Mouse (Mus musculus) kidney, adult 2 months (tissue): ENCODE data around the gene Arrb1. TPM values are rescaled to one million over a fixed set of nuclear protein-coding genes. Genes with fewer than 3 reads are reported as not detected.

ENCODE experiments used
- DNase-seq: peaks from one replicate; pipeline ENCODE4 v3.0.0; 2021
- H3K27ac ChIP-seq: fragments of 200-500 bp; 2 replicates; pipeline ENCODE4 v1.5.1; 2012; ENCODE audit warnings: low read depth, low read length, control low read depth, inconsistent platforms; ENCODE audit not compliant: insufficient read depth
- H3K27me3 ChIP-seq: fragments of 200-500 bp; replicated peaks from 2 replicates; pipeline ENCODE4 v1.6.1; 2012; ENCODE audit warnings: mild to moderate bottlenecking, moderate library complexity, low read length, inconsistent platforms; ENCODE audit not compliant: control insufficient read depth, insufficient read depth
- H3K36me3 ChIP-seq: fragments of 200-500 bp; 2 replicates; pipeline ENCODE4 v1.6.1; 2012; ENCODE audit warnings: mild to moderate bottlenecking, moderate library complexity, low read length, inconsistent platforms; ENCODE audit not compliant: control insufficient read depth, insufficient read depth
- H3K4me1 ChIP-seq: fragments of 200-500 bp; 2 replicates; pipeline ENCODE4 v1.6.1; 2011; ENCODE audit warnings: low read length; ENCODE audit not compliant: control insufficient read depth, insufficient read depth
- H3K4me3 ChIP-seq: fragments of 200-500 bp; 2 replicates; pipeline ENCODE4 v1.5.1; 2011; ENCODE audit warnings: mild to moderate bottlenecking, low read depth, low read length, control low read depth; ENCODE audit not compliant: insufficient read depth
- CTCF ChIP-seq: fragments of 200-500 bp; conservative IDR thresholded peaks from 2 replicates; pipeline ENCODE4 v1.5.1; 2011; ENCODE audit warnings: low read depth, mild to moderate bottlenecking, control low read depth, low read length, moderate library complexity, mixed read lengths; ENCODE audit not compliant: insufficient read depth, insufficient read length
- POLR2A ChIP-seq: fragments of 200-500 bp; IDR thresholded peaks from one replicate; pipeline ENCODE4 v1.6.1; 2011; ENCODE audit warnings: low read depth, low read length, control low read depth
- WGBS: fragments of 180-500 bp; shearing (Covaris S2); methylation state at CpG from one replicate; pipeline ENCODE4 v1.1.7; 2018; 5-methylcytosine and 5-hydroxymethylcytosine counted together
- polyA plus RNA-seq: library from polyadenylated mRNA; depleted of rRNA; stranded (reverse); fragments of >200 nt; gene quantifications from 2 replicates; pipeline ENCODE4 v1.2.3, GENCODE M21; 2012

The Arrb1 gene
- polyA plus RNA-seq, 1 experiment = 47.1 TPM

DNA sequence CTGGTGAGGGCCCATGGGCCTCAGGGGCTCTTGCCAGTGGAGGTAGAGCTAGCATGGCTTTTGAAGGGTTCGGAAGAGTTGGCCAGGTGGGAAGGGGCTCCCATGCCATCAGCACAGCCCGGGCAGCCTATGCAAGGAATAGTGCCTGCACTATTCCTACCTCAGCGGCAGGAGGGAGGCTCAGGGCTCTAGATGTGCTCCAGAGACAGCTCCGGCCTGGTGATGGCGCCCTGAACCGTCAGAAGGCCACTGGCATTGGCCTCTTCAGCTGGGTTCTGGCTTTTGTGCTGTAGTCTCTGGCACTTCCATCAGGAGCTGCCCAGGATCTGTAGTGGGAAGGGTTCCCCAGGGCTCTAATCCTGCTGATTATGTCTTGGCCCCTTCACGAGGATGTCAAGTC is 28.0 kb downstream of the Arrb1 start:
- 80% methylated on average over 7 of the region's 7 CpGs for WGBS
- Histone ChIP-seq H3K4me3 (no peak overlapping the region), H3K27me3 (no peaks in the 10 kb centered on the region), H3K27ac (no peak overlapping the region), H3K36me3 (no peaks in the 10 kb centered on the region), H3K4me1 (no peaks in the 10 kb centered on the region)
- DNase-seq = no peak
- no peak for TF ChIP-seq POLR2A
- 0 out of 2 replicates have a peak, but pooled peaks have one; percentile 3 for TF ChIP-seq CTCF

GRCm38 (mm10) chr7:99565325-99565881 is 30.1 kb downstream of the Arrb1 start:
- no peak for TF ChIP-seq POLR2A
- TF ChIP-seq CTCF = no peak
- Histone ChIP-seq H3K27ac (no peak overlapping the region), H3K36me3 (no peaks in the 10 kb centered on the region), H3K27me3 (no peaks in the 10 kb centered on the region), H3K4me1 (no peaks in the 10 kb centered on the region; the same call in 1 of the 2 replicates), H3K4me3 (no peak overlapping the region)
- peak; percentile 54 for DNase-seq
- 43% methylated on average over 8 of the region's 8 CpGs for WGBS

DNA sequence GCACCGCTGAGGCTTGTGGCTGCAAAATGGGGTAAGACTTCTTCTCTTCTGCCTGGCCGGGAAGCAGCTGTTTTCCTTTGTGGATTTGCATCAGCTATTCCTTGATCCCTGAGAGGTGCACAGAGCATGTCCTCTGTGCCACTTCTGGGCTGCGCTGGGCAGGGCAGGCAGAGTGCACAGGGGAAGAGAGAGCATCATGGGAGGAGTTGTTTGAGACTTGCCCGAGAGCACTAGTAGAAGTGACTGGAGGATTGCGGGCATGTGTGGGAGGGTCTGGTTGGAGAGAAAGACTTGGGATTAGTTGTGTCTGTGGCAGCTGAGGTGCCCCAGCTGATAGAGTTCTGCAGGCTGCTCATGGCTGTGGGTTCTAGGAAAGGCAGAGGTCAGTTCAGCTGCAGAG is 35.4 kb downstream of the Arrb1 start:
- TF ChIP-seq CTCF (no peak), POLR2A (no peak)
- Histone ChIP-seq H3K27ac (0 out of 2 replicates have a peak overlapping the region, but pooled peaks have one; percentile 14), H3K36me3 (no peaks in the 10 kb centered on the region), H3K27me3 (no peaks in the 10 kb centered on the region), H3K4me1 (no peaks in the 10 kb centered on the region; the same call in 1 of the 2 replicates), H3K4me3 (peak overlapping the region; percentile 19; the same call in 1 of the 2 replicates)
- 35% methylated on average over 5 of the region's 5 CpGs for WGBS
- DNase-seq = no peak

GRCm38 (mm10) chr7:99572931-99573330 is 37.7 kb downstream of the Arrb1 start:
- no peaks in the 10 kb centered on the region for H3K27me3 ChIP-seq
- TF ChIP-seq POLR2A (no peak), CTCF (no peak)
- no peak for DNase-seq
- H3K27ac ChIP-seq = no peak overlapping the region
- H3K36me3 ChIP-seq = no peaks in the 10 kb centered on the region
- no peaks in the 10 kb centered on the region; the same call in 1 of the 2 replicates for H3K4me1 ChIP-seq
- WGBS = 42% methylated on average over 10 of the region's 10 CpGs
- no peak overlapping the region for H3K4me3 ChIP-seq

DNA sequence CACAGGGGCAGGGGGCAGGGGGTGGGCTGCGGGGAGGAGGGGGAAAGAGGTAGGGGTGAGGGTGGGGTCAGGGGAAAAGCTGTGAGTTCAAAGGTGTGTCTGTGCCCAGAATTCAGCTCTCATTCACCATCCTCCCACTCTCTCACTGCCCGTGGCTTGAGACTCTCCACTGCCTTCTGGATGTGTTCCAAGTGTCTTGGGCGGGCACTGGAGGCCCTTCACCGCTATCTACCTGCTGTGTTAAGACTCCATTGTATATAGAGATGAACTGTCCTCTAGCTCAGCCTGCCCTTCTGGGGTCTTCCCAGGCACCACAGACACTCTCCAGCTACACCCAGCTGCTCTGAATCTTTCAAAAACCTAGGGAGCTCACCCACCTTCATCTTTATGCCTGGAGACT is 38.1 kb downstream of the Arrb1 start:
- no peak for DNase-seq
- WGBS = 28% methylated on average over 4 of the region's 4 CpGs
- Histone ChIP-seq H3K36me3 (no peaks in the 10 kb centered on the region), H3K27me3 (no peaks in the 10 kb centered on the region), H3K4me1 (no peaks in the 10 kb centered on the region; the same call in 1 of the 2 replicates), H3K4me3 (no peak overlapping the region), H3K27ac (no peak overlapping the region)
- TF ChIP-seq CTCF (no peak), POLR2A (no peak)

GRCm38 (mm10) chr7:99578246-99578645 is 43.0 kb downstream of the Arrb1 start:
- H3K36me3 ChIP-seq = no peaks in the 10 kb centered on the region
- no peak for DNase-seq
- 74% methylated on average over 3 of the region's 3 CpGs for WGBS
- H3K27me3 ChIP-seq = no peaks in the 10 kb centered on the region
- no peak for TF ChIP-seq POLR2A
- TF ChIP-seq CTCF = no peak
- H3K4me1 ChIP-seq = no peaks in the 10 kb centered on the region
- H3K27ac ChIP-seq = no peak overlapping the region
- H3K4me3 ChIP-seq = no peak overlapping the region

GRCm38 (mm10) chr7:99579491-99580190 is 44.4 kb downstream of the Arrb1 start:
- TF ChIP-seq CTCF (no peak), POLR2A (no peak)
- 34% methylated on average over 16 of the region's 16 CpGs for WGBS
- Histone ChIP-seq H3K27ac (no peak overlapping the region), H3K36me3 (no peaks in the 10 kb centered on the region), H3K27me3 (no peaks in the 10 kb centered on the region), H3K4me3 (no peak overlapping the region), H3K4me1 (no peaks in the 10 kb centered on the region)
- peak; percentile 33 for DNase-seq
